Mouse (Mus musculus) cerebellum, postnatal 10 days (tissue): ENCODE data around the gene Utp14b.

ENCODE experiments used
- DNase-seq, 2 experiments: peaks; one replicate each; pipeline ENCODE4 v3.0.0; 2021; ENCODE audit warnings: mixed read lengths in 2 of 2

The Utp14b gene

GRCm38 (mm10) chr1:78657671-78658440, at the start of gene Utp14b, which contains the start of gene Acsl3:
Gene Utp14b, plus strand, starts transcription at chr1:78658038.
Gene Acsl3, plus strand, starts transcription at chr1:78657825.
- peak; percentile 98 to 99 for DNase-seq

GRCm38 (mm10) chr1:78609134-78609907, 48.5 kb upstream of the Utp14b start:
- DNase-seq = no peak

- no peak for DNase-seq
Measured at GRCm38 (mm10) chr1:78611039-78611438, 46.8 kb upstream of the Utp14b start.

- DNase-seq = no peak
Measured at GRCm38 (mm10) chr1:78612959-78613358, 44.9 kb upstream of the Utp14b start.

GRCm38 (mm10) chr1:78624352-78624751, 33.5 kb upstream of the Utp14b start:
- no peak for DNase-seq

GRCm38 (mm10) chr1:78634486-78634885, 23.4 kb upstream of the Utp14b start:
- no peak for DNase-seq

GRCm38 (mm10) chr1:78640871-78641270, 17.0 kb upstream of the Utp14b start:
- DNase-seq = no peak

GRCm38 (mm10) chr1:78641791-78642190, 16.0 kb upstream of the Utp14b start:
- DNase-seq = no peak

- DNase-seq = no peak
Measured at GRCm38 (mm10) chr1:78642197-78642596, 15.6 kb upstream of the Utp14b start.

- DNase-seq = no peak
Measured at GRCm38 (mm10) chr1:78647317-78647885, 10.4 kb upstream of the Utp14b start.

GRCm38 (mm10) chr1:78649269-78650061, 8.4 kb upstream of the Utp14b start:
- DNase-seq = no peak

- peak; percentile 32 to 36 for DNase-seq
Measured at GRCm38 (mm10) chr1:78656472-78656871, 1.4 kb upstream of the Utp14b start.

GRCm38 (mm10) chr1:78657021-78657629, 713 bp upstream of the Utp14b start:
- DNase-seq = no peak

- peak; percentile 16 to 32 for DNase-seq
Measured at GRCm38 (mm10) chr1:78658441-78659269, 817 bp downstream of the Utp14b start.

- peak in 1 of 2 experiments; percentile 19 for DNase-seq
Measured at GRCm38 (mm10) chr1:78659270-78659823, 1.5 kb downstream of the Utp14b start.

GRCm38 (mm10) chr1:78664326-78664725, 6.5 kb downstream of the Utp14b start:
- DNase-seq = peak; percentile 30 to 43

- DNase-seq = no peak
Measured at GRCm38 (mm10) chr1:78665954-78666499, 8.2 kb downstream of the Utp14b start.

- DNase-seq = no peak
Measured at GRCm38 (mm10) chr1:78666585-78666984, 8.7 kb downstream of the Utp14b start.

GRCm38 (mm10) chr1:78682291-78682690, 24.5 kb downstream of the Utp14b start:
- no peak for DNase-seq

GRCm38 (mm10) chr1:78684128-78684527, 26.3 kb downstream of the Utp14b start:
- no peak for DNase-seq

GRCm38 (mm10) chr1:78686872-78687271, 29.0 kb downstream of the Utp14b start:
- peak; percentile 48 to 52 for DNase-seq
